Mouse (Mus musculus) adrenal gland, postnatal 25 days (tissue): Measurements from ENCODE around the gene Dnah1. TPM values are rescaled to one million over a fixed set of nuclear protein-coding genes. Genes with fewer than 3 reads are reported as not detected.
A peak's percentile ranks its signal among the peaks of the same experiment; 100 is the strongest.

Source experiments
- DNase-seq: peaks from one replicate; pipeline ENCODE4 v3.0.0; 2021; ENCODE audit warnings: mixed read lengths
- total RNA-seq: library from RNA; stranded (reverse); gene quantifications from 2 replicates; pipeline ENCODE4 v1.2.3, GENCODE M21; 2021

Dnah1 gene
- total RNA-seq, 1 experiment from 2014 or later, result 1.6 TPM

GRCm38 (mm10) chr14:31233996-31234591, 89.6 kb downstream of the Dnah1 start:
- peak; percentile 71 for DNase-seq

- no peak for DNase-seq
Observed at GRCm38 (mm10) chr14:31233070-31233995, 90.4 kb downstream of the Dnah1 start.

GRCm38 (mm10) chr14:31232404-31233069, 91.2 kb downstream of the Dnah1 start:
- DNase-seq, result no peak

DNA sequence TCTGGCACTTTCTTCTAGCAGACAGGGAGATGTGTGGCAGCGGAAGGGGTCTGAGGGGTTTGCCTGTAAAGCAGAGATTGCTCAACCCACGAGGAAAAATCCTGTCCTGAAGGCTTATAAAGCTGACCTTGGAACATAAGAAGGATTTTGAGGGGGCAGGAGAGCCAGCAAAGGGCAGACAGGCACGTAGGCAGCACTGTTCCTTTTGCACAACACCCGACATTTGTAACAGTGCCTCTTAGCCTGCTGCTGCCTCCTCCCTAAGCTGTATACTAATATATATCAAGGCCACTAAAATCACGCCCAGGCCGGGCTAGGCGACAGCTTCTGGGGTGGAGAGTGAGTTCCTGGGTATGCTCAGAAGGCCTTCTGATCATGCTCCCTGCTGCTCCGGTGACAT, 93.3 kb downstream of the Dnah1 start:
- no peak for DNase-seq

GRCm38 (mm10) chr14:31228234-31228633, 95.5 kb downstream of the Dnah1 start:
- no peak for DNase-seq

- no peak for DNase-seq
Observed at GRCm38 (mm10) chr14:31226978-31227377, 96.7 kb downstream of the Dnah1 start.

DNA sequence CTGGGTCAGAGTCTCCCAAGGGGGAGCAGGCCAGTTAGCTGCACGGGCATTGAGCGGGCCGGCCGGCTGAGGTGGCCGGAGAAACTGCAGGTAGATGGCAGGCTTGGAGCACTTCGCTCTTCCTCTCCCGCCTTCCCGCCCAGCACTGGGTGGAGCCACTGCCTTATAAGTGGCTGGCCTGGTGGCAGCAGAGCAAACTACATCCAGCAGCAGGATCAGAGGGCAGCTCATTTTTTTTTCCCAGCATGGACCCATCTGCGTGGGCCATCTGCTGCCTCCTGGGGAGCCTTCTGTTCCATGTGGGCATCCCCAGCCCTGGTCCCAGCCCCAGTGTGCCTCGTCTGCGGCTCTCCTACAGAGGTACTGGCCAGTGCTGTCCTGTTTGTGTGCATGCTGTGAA, 106.0 kb downstream of the Dnah1 start, which contains the start of gene Sema3g:
Gene Sema3g, plus strand, starts transcription at position 195 of the 400 bp plus-strand sequence.
- peak; percentile 56 for DNase-seq

- DNase-seq, result no peak
Observed at GRCm38 (mm10) chr14:31216846-31217245, 106.8 kb downstream of the Dnah1 start, which contains the start of gene Nisch. Nisch (minus strand) TSS chr14:31216946.

DNA sequence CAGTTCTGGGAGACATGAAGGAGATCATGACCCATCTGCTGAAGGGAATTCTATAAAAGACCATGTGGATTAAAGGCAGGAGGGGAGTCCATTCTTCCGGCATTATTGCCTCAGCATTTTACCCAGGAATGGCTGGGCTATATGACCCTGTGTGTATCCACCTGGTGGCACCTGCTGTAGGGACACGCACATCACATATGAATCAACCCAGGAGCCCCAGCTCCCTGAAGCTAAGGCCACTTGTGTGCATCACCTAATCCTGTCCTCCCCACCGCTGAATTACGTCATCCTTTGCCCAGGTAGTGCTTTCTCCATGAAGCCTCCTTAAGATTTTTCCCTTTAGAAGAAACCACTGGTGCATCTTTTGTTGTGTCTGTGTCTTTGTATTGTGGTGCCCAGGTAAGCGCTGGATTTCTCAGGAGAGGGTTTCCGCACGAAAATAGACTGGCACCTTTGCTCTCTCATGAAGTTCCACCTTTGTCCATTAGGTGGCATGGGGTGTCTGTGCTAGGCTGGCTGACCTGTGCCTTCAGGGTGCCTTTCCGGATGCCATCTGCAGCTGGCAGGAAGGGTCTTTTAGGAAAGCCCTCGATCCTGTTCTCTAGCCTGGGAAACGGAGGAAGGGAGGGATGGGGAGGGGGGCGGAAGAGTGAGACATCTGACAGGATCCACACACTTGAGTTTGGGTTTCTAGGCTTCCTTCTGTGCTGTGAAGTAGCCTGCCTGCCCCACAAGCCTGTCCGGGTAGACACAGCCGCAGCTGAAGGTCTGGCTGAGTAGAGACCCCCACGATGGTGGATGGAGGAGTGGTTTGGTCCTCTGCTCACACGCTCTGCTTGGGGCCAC, 108.3 kb downstream of the Dnah1 start:
- peak; percentile 58 for DNase-seq

DNA sequence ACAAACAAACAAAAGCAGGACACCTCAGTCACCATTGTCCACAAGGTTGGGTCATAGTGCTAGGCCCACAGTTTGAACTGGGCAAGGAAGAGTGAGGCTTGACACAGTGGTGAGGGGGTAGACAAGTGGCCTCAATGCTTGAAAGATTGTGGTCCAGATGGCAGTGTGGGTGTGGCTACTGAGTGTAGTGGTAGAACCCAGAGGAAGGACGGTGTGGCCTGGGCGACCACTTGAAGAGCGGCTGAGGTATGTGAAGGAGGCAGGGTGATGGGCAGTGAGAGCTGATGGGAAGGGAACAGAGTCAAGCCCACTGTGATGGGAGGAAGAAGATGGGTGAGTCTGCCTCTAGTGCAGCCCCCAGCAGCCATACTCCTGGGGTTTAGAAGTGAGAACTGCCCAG, 109.0 kb downstream of the Dnah1 start:
- DNase-seq, result no peak

GRCm38 (mm10) chr14:31213868-31214267, 109.8 kb downstream of the Dnah1 start:
- DNase-seq, result no peak

DNA sequence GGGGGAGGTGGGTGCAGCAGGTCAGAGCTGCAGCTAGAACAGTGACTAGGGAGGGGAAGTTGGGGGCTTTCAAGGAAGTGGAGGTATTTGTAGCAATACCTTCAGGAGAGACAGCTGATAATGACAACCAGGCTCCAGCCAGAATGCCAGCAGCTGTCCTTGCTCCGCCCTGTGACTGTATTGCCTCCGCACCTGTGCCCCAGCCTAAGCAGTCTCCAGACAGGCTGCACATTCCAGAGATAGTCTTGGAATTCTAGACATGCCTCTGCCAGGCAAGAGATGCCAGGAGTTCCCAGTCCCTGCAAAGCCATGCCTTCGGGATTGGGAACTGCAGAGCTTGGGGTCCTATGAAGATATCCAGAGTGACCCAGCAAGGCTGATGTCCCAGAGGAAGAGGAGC, 111.2 kb downstream of the Dnah1 start:
- no peak for DNase-seq

- DNase-seq, result no peak
Observed at GRCm38 (mm10) chr14:31211854-31212253, 111.8 kb downstream of the Dnah1 start.

Other genes starting within 250 kb of the Dnah1 start
- gene Smim4, start 194.9 kb downstream of the Dnah1 start, total RNA-seq, result 67.9 and 77.7 TPM in 2 replicates
- 33.5 and 39.5 TPM in 2 replicates for gene Nt5dc2, start 192.8 kb downstream of the Dnah1 start, total RNA-seq
- gene Stab1, start 155.3 kb downstream of the Dnah1 start, total RNA-seq, result 62.2 and 79.5 TPM in 2 replicates
- gene Tnnc1, start 115.6 kb downstream of the Dnah1 start, total RNA-seq, result 1.9 TPM in 1 of 2 replicates, not detected in the other
- gene Nisch, start 107.0 kb downstream of the Dnah1 start, total RNA-seq, result 393 and 398 TPM in 2 replicates
- gene Sema3g, start 106.0 kb downstream of the Dnah1 start, total RNA-seq, result 6.3 and 7.5 TPM in 2 replicates
- gene Phf7, start 72.6 kb downstream of the Dnah1 start, total RNA-seq, result 7.6 and 11.0 TPM in 2 replicates
- 62.6 and 65.9 TPM in 2 replicates for gene Bap1, start 72.4 kb downstream of the Dnah1 start, total RNA-seq
- gene Capn7, start 12.7 kb upstream of the Dnah1 start, total RNA-seq, result 51.2 and 51.7 TPM in 2 replicates
- 112 and 134 TPM in 2 replicates for gene Sh3bp5, start 112.2 kb upstream of the Dnah1 start, total RNA-seq
- gene Eaf1, start 170.5 kb upstream of the Dnah1 start, total RNA-seq, result 41.4 and 50.6 TPM in 2 replicates
- gene Mettl6, start 171.1 kb upstream of the Dnah1 start, total RNA-seq, result 24.4 and 24.5 TPM in 2 replicates